ENCODE assay signal across 8 mouse cellular contexts in the genomic region with DNA sequence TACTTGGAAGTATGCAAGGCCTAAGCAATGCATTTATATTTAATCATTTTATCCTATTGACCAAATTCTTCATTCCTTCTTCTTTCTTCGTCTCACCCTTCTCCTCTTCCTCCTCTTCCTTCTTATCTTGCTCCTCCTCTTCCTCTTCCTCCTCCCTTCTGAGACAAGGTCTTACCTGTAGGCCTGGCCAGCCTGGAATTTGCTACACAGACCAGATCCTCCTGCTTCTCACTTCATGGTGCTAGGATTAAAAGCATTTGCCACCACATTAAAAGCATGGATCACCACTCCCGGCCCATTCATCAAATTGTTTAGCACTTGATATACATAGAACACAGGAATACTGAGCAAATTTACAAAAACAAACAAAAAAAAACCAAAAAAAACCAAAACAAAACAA. TPM values are rescaled to one million over a fixed set of nuclear protein-coding genes. Genes with fewer than 3 reads are reported as not detected.
A peak's percentile ranks its signal among the peaks of the same experiment; 100 is the strongest.
DNase-seq lines count a peak whose midpoint lies in the region; ATAC-seq and TF ChIP-seq lines count a peak whose summit lies in the region.

No protein-coding gene starts in this region.

- H3K27me3 ChIP-seq in heart, postnatal 0 days (ENCODE audit: control insufficient read depth, insufficient read depth, low read length): 0 out of 2 replicates have a peak, but pooled peaks cover 2% of the 10 kb centered on the region
- H3K27me3 ChIP-seq in liver, embryonic 16.5 days (ENCODE audit: control insufficient read depth, insufficient read depth, low read depth, low read length): peaks cover 15% of the 10 kb centered on the region

- peak overlapping the region; percentile 96; the same call in 1 of the 2 replicates for H3K4me3 ChIP-seq in heart, postnatal 0 days (ENCODE audit: low read depth, low read length)
- H3K4me3 ChIP-seq in liver, embryonic 16.5 days (ENCODE audit: low read depth, low read length): no peak overlapping the region; the same call in 1 of the 2 replicates

- peak; percentile 88 for DNase-seq in heart, adult 11 months
- no peak for DNase-seq in heart, postnatal 36 days
- peak; percentile 24 for DNase-seq in A20 (ENCODE audit: low read depth, low spot score)
- DNase-seq in heart, postnatal 0 days (ENCODE audit: low spot score): no peak
- DNase-seq in spleen, postnatal 14 days (ENCODE audit: low spot score in 2 of 2): no peak
- DNase-seq in frontal cortex, postnatal 14 days (ENCODE audit: low spot score in 2 of 2): no peak
- no peak for DNase-seq in c-Kit-positive CD71-positive TER-119-positive erythroid progenitor cells, embryonic 14.5 days (ENCODE audit: low spot score)

- no peak for ATAC-seq in heart, postnatal 0 days (ENCODE audit: insufficient read depth, low read depth)
- no peak for ATAC-seq in liver, embryonic 16.5 days (ENCODE audit: low read depth)

- peak overlapping the region; percentile 94 for H3K27ac ChIP-seq in heart, postnatal 0 days (ENCODE audit: low read depth)
- no peak overlapping the region; the same call in 1 of the 2 replicates for H3K27ac ChIP-seq in liver, embryonic 16.5 days (ENCODE audit: low read length)

- no peak overlapping the region for H3K9ac ChIP-seq in heart, postnatal 0 days (replicated peaks; ENCODE audit: low read depth, low read length)
- no peak overlapping the region for H3K9ac ChIP-seq in liver, embryonic 16.5 days (ENCODE audit: low read depth, low read length)

- no peaks in the 10 kb centered on the region for H3K36me3 ChIP-seq in heart, postnatal 0 days (replicated peaks; ENCODE audit: control insufficient read depth, insufficient read depth, low read length)
- no peaks in the 10 kb centered on the region for H3K36me3 ChIP-seq in liver, embryonic 16.5 days (ENCODE audit: control insufficient read depth, insufficient read depth)

- H3K4me1 ChIP-seq in heart, postnatal 0 days (ENCODE audit: control insufficient read depth, insufficient read depth): peaks cover 21% of the 10 kb centered on the region
- no peaks in the 10 kb centered on the region; the same call in 1 of the 2 replicates for H3K4me1 ChIP-seq in liver, embryonic 16.5 days (ENCODE audit: control insufficient read depth, low read depth, low read length)

- TF ChIP-seq EP300 in heart, postnatal 0 days (IDR thresholded peaks at IDR 0.05; ENCODE audit: low read depth): no peak

- peak overlapping the region; percentile 95 for H3K4me2 ChIP-seq in heart, postnatal 0 days (ENCODE audit: low read depth, low read length)
- H3K4me2 ChIP-seq in liver, embryonic 16.5 days (ENCODE audit: low read depth, low read length): peak overlapping the region; percentile 65

- TF ChIP-seq CTCF in heart, postnatal 0 days (IDR thresholded peaks at IDR 0.05; ENCODE audit: low read depth): no peak

- no peaks in the 10 kb centered on the region for H3K9me3 ChIP-seq in heart, postnatal 0 days (replicated peaks; ENCODE audit: control insufficient read depth, low read length)
- no peaks in the 10 kb centered on the region for H3K9me3 ChIP-seq in liver, embryonic 16.5 days (replicated peaks; ENCODE audit: control insufficient read depth, low read length)

- 52% methylated on average over 2 of the region's 2 CpGs for WGBS in heart, postnatal 0 days
- WGBS in liver, embryonic 16.5 days (ENCODE audit: insufficient replicate concordance): 33% methylated on average over 2 of the region's 2 CpGs

- intact Hi-C loops in heart, postnatal 36 days (cut with DNase I): loop anchor here (1.0 kb wide), 1 partner anchor 19 kb away; no protein-coding TSS in a partner anchor

RNA-seq across cellular contexts. Expression of gene Itgav, which starts 0.9 kb away (rescaled TPM):
- total RNA-seq in heart, postnatal 36 days (2021): 10 to 100 TPM; 40.6 to 41.4 TPM
- 23.2 and 66.4 TPM in 2 replicates for total RNA-seq in heart, postnatal 0 days (2014; rRNA removed; ENCODE audit: low replicate concordance)
- 37.4 and 42.1 TPM in 2 replicates for polyA plus RNA-seq in heart, postnatal 0 days (2015; fragmentation: Nextera tagmentation; extraction: Ambion mirVana)
- 15.0 and 15.7 TPM in 2 replicates for polyA plus RNA-seq in liver, embryonic 16.5 days (2015; fragmentation: Nextera tagmentation; extraction: Ambion mirVana)

Comparison
In these comparisons a context has a peak if more than half of its experiments do, and no peak if none do; other contexts are left out.
1. DNase-seq: peak in heart, adult 11 months (single experiment) and A20 (single experiment); none in heart, postnatal 36 days (0 of 2), heart, postnatal 0 days (single experiment), spleen, postnatal 14 days (0 of 2), frontal cortex, postnatal 14 days (0 of 2) and c-Kit-positive CD71-positive TER-119-positive erythroid progenitor cells, embryonic 14.5 days (single experiment).